Mouse (Mus musculus): ENCODE results near the gene Sik2.

- TF ChIP-seq CTCF (IDR thresholded peaks at IDR 0.05; ENCODE audit: low read depth, low read length) (no peak), POLR2A (IDR thresholded peaks at IDR 0.05; ENCODE audit: extremely low read depth, insufficient read depth, low read length) (no peak)
Observed at GRCm38 (mm10) chr9:50863824-50864223, 145.0 kb downstream of the Sik2 start.

Data from liver, adult 2 months (tissue).